In the genomic region with DNA sequence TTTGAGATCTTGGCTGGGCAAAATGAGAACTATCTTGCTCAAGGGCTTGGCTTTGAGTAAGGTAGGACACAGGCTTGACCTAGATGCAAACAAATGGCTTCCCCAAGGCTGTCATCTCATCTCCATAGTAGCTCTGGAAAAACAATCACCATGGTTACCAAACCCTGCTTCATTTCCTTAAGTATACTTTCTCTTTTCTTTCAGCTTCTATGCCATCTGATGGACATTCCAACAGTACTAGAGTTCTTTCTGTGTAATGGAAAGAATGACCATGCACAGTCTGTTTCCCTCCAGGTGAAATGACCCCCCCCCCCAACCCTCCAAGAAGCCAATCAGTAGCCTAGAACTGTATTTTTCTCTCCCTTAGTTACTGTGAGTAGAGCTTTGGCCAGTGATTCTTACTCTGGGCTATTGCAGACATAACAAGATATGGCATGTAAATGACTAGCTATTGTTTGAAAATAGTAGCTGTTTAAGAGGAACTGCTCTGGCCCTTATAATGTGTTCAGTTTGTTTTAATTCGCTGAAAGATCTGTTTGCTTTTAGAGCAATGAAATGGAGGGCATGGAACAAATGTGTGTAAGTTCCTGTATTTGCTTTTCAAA, we compare ENCODE assay signal across 17 mouse cellular contexts. TPM values are rescaled to one million over a fixed set of nuclear protein-coding genes. Genes with fewer than 3 reads are reported as not detected.
"Had no signal": no experiment of that assay in that cellular context is flagged by ENCODE, and none has a peak within 500 bp of the region (broad histone marks: within the 10 kb centered on the region; RNA-seq: fewer than 3 reads in every experiment).

No protein-coding gene starts in this region.

- H3K4me1 ChIP-seq: limb, embryonic 12.5 days; liver, embryonic 13.5 days; lung, embryonic 15.5 days; midbrain, embryonic 13.5 days had no signal

- H3K4me3 ChIP-seq: layer of hippocampus, adult 2 months; limb, embryonic 12.5 days; liver, embryonic 13.5 days; lung, embryonic 15.5 days; midbrain, embryonic 13.5 days; neural tube, embryonic 13.5 days had no signal

- H3K9ac ChIP-seq: limb, embryonic 12.5 days; liver, embryonic 13.5 days; liver, postnatal 0 days; lung, embryonic 15.5 days; midbrain, embryonic 13.5 days; neural tube, embryonic 13.5 days had no signal

- H3K36me3 ChIP-seq: limb, embryonic 12.5 days; liver, embryonic 13.5 days; lung, embryonic 15.5 days; midbrain, embryonic 13.5 days; neural tube, embryonic 13.5 days had no signal

- H3K4me2 ChIP-seq: limb, embryonic 12.5 days; liver, embryonic 13.5 days; lung, embryonic 15.5 days; midbrain, embryonic 13.5 days; neural tube, embryonic 13.5 days had no signal

- H3K27me3 ChIP-seq: limb, embryonic 12.5 days; liver, embryonic 13.5 days; lung, embryonic 15.5 days; midbrain, embryonic 13.5 days; neural tube, embryonic 13.5 days had no signal

- H3K27ac ChIP-seq: kidney, postnatal 0 days; layer of hippocampus, adult 2 months; limb, embryonic 12.5 days; liver, embryonic 13.5 days; lung, embryonic 15.5 days; midbrain, embryonic 13.5 days; neural tube, embryonic 13.5 days had no signal

- DNase-seq: kidney, adult 8-10 months; kidney, postnatal 36 days; liver; liver, embryonic 13.5 days; liver, postnatal 0 days; right cerebral cortex, adult 18-20 months; right cerebral cortex, postnatal 25 days; thymus, postnatal 14 days had no signal

- ATAC-seq: liver, postnatal 0 days; midbrain, embryonic 13.5 days had no signal

- H3K9me3 ChIP-seq: limb, embryonic 12.5 days; liver, embryonic 13.5 days; lung, embryonic 15.5 days; midbrain, embryonic 13.5 days; neural tube, embryonic 13.5 days had no signal

RNA-seq across cellular contexts. Expression of a gene that starts 7.3 kb away (rescaled TPM):
- total RNA-seq: layer of hippocampus, adult 2 months; layer of hippocampus, postnatal 10 days; left cerebral cortex, postnatal 36 days had no signal
- polyA plus RNA-seq: kidney, postnatal 0 days; liver, embryonic 13.5 days; midbrain, embryonic 13.5 days; neural tube, embryonic 13.5 days; stomach, embryonic 16.5 days had no signal
